In the genomic region with DNA sequence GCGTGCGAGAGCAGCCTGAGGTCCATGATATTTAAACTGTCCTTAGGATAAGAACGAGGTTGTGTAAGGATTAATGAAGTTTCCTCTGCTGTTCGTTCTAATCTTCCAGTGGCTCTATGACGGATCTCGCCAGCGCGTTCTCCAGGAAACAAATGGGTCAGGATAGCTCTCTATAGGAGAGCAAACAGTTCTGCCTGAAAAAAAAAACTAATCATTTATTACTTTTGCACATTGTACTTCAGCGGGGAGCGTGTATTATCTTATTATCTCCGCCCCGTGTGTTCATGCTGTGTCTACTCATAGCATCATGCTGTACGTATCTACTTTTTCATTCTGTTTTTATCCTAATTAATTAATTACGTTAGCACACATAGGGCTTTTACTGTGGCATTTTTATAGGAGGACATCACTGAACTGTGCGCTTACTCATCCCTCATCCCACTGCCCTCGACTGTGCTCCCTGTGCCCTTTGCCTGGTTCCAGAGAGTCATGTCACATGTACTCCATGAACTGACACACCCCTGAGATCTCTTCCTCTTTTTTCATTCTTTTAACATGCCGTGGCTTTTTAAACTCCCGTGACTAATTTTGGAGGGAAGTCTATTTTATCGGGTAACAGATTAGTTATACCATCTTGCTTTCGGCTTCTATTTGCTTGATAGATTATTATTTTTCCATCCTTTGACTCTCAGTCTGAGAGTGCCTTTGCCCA, we compare ENCODE assay signal across 17 mouse cellular contexts. TPM values are rescaled to one million over a fixed set of nuclear protein-coding genes. Genes with fewer than 3 reads are reported as not detected.
DNase-seq lines count a peak whose midpoint lies in the region; ATAC-seq and TF ChIP-seq lines count a peak whose summit lies in the region.
"Had no signal": no experiment of that assay in that cellular context is flagged by ENCODE, and none has a peak within 500 bp of the region (broad histone marks: within the 10 kb centered on the region; RNA-seq: fewer than 3 reads in every experiment).

No protein-coding gene starts in this region.

- TF ChIP-seq POLR2A in MEL (IDR thresholded peaks at IDR 0.05; ENCODE audit: control insufficient read depth in 1 of 2, insufficient read depth in 1 of 2, low read depth in 1 of 2, low read length in 2 of 2, poor library complexity in 1 of 2) = no peak

- TF ChIP-seq CTCF in MEL (IDR thresholded peaks at IDR 0.05 in 2 of 3, conservative IDR thresholded peaks at IDR 0.05 in 1 of 3; ENCODE audit: control insufficient read depth in 1 of 3, insufficient read depth in 1 of 3, low read depth in 2 of 3, low read length in 3 of 3, poor library complexity in 1 of 3, severe bottlenecking in 1 of 3) = no peak
- TF ChIP-seq CTCF in midbrain, postnatal 0 days (IDR thresholded peaks at IDR 0.05) = no peak

- peak; percentile 56 for DNase-seq in MEL (ENCODE audit: low read depth, low spot score)
- DNase-seq in hindbrain, embryonic 14.5 days (ENCODE audit: low spot score) = no peak
- DNase-seq in midbrain, postnatal 0 days (ENCODE audit: low spot score) = no peak
- no peak for DNase-seq in kidney, adult 18-20 months
- DNase-seq in thymus, postnatal 10 days (ENCODE audit: low spot score in 2 of 2) = no peak
- DNase-seq: adrenal gland, postnatal 14 days; cerebellum, postnatal 10 days; kidney, adult 11 months; kidney, postnatal 14 days; lung, adult 18-20 months; right cerebral cortex, postnatal 4 days had no signal

- H3K36me3 ChIP-seq in hindbrain, embryonic 13.5 days = no peaks in the 10 kb centered on the region
- no peaks in the 10 kb centered on the region for H3K36me3 ChIP-seq in hindbrain, embryonic 12.5 days
- H3K36me3 ChIP-seq in MEL (ENCODE audit: control insufficient read depth in 1 of 2, insufficient read depth in 2 of 2, low read length in 2 of 2) = peaks cover 0 to 12% of the 10 kb centered on the region in 2 experiments; a peak in 2 of 4 replicates
- no peaks in the 10 kb centered on the region for H3K36me3 ChIP-seq in hindbrain, embryonic 14.5 days (replicated peaks; ENCODE audit: control insufficient read depth, insufficient read depth)
- H3K36me3 ChIP-seq in midbrain, postnatal 0 days (ENCODE audit: insufficient read depth, low read length) = no peaks in the 10 kb centered on the region
- no peaks in the 10 kb centered on the region for H3K36me3 ChIP-seq in heart, embryonic 11.5 days (ENCODE audit: control insufficient read depth, insufficient read depth, low read length)
- H3K36me3 ChIP-seq: G1E; limb, embryonic 15.5 days had no signal

- H3K9me3 ChIP-seq in hindbrain, embryonic 13.5 days = no peaks in the 10 kb centered on the region
- H3K9me3 ChIP-seq in hindbrain, embryonic 12.5 days (replicated peaks) = no peaks in the 10 kb centered on the region
- H3K9me3 ChIP-seq in MEL (replicated peaks; ENCODE audit: insufficient read depth, low read length) = no peaks in the 10 kb centered on the region
- H3K9me3 ChIP-seq in hindbrain, embryonic 14.5 days (ENCODE audit: control insufficient read depth, low read length) = no peaks in the 10 kb centered on the region
- no peaks in the 10 kb centered on the region for H3K9me3 ChIP-seq in midbrain, postnatal 0 days (ENCODE audit: low read length)
- no peaks in the 10 kb centered on the region for H3K9me3 ChIP-seq in heart, embryonic 11.5 days (replicated peaks; ENCODE audit: control insufficient read depth, low read length)
- H3K9me3 ChIP-seq: G1E; limb, embryonic 15.5 days had no signal

- TF ChIP-seq EP300 in MEL (IDR thresholded peaks at IDR 0.05; ENCODE audit: low read depth in 1 of 2, low read length in 2 of 2) = peak in 1 of 2 experiments; percentile 30; a peak in 1 of 4 replicates

- peaks cover 3% of the 10 kb centered on the region; the same call in 1 of the 2 replicates for H3K4me1 ChIP-seq in hindbrain, embryonic 13.5 days (replicated peaks)
- 0 out of 2 replicates have a peak, but pooled peaks cover 3% of the 10 kb centered on the region for H3K4me1 ChIP-seq in hindbrain, embryonic 12.5 days
- peaks cover 0 to 15% of the 10 kb centered on the region in 2 experiments; a peak in 2 of 4 replicates for H3K4me1 ChIP-seq in MEL (ENCODE audit: control insufficient read depth in 1 of 2, insufficient read depth in 2 of 2, low read length in 2 of 2)
- H3K4me1 ChIP-seq in hindbrain, embryonic 14.5 days (replicated peaks; ENCODE audit: control insufficient read depth, insufficient read depth, low read length) = no peaks in the 10 kb centered on the region
- no peaks in the 10 kb centered on the region for H3K4me1 ChIP-seq in midbrain, postnatal 0 days (ENCODE audit: insufficient read depth, low read length)
- peaks cover 9% of the 10 kb centered on the region; the same call in 1 of the 2 replicates for H3K4me1 ChIP-seq in heart, embryonic 11.5 days (ENCODE audit: control insufficient read depth, insufficient read depth, low read length)

- H3K27ac ChIP-seq in hindbrain, embryonic 13.5 days = no peak overlapping the region
- H3K27ac ChIP-seq in hindbrain, embryonic 12.5 days = no peak overlapping the region
- H3K27ac ChIP-seq in MEL (ENCODE audit: control insufficient read depth, low read depth, low read length) = no peak overlapping the region
- H3K27ac ChIP-seq in hindbrain, embryonic 14.5 days = no peak overlapping the region
- no peak overlapping the region for H3K27ac ChIP-seq in midbrain, postnatal 0 days (ENCODE audit: low read depth, low read length)
- H3K27ac ChIP-seq in heart, embryonic 11.5 days (ENCODE audit: low read depth, low read length) = no peak overlapping the region
- H3K27ac ChIP-seq: limb, embryonic 15.5 days had no signal

- no peak overlapping the region for H3K9ac ChIP-seq in hindbrain, embryonic 13.5 days
- H3K9ac ChIP-seq in hindbrain, embryonic 12.5 days = no peak overlapping the region
- no peak overlapping the region for H3K9ac ChIP-seq in MEL (ENCODE audit: control insufficient read depth, low read depth, low read length, poor library complexity, severe bottlenecking)
- H3K9ac ChIP-seq in hindbrain, embryonic 14.5 days = no peak overlapping the region
- H3K9ac ChIP-seq in midbrain, postnatal 0 days (replicated peaks; ENCODE audit: low read length, poor library complexity, severe bottlenecking) = no peak overlapping the region
- no peak overlapping the region for H3K9ac ChIP-seq in heart, embryonic 11.5 days (ENCODE audit: low read depth, low read length)
- H3K9ac ChIP-seq: limb, embryonic 15.5 days had no signal

- 64% methylated on average over 20 of the region's 20 CpGs for WGBS in hindbrain, embryonic 13.5 days
- 71% methylated on average over 20 of the region's 20 CpGs for WGBS in hindbrain, embryonic 12.5 days
- WGBS in hindbrain, embryonic 14.5 days = 63% methylated on average over 20 of the region's 20 CpGs
- WGBS in midbrain, postnatal 0 days = 52% methylated on average over 20 of the region's 20 CpGs
- WGBS in heart, embryonic 11.5 days (ENCODE audit: insufficient replicate concordance) = 86% methylated on average over 20 of the region's 20 CpGs

- no peak overlapping the region for H3K4me3 ChIP-seq in hindbrain, embryonic 13.5 days
- no peak overlapping the region for H3K4me3 ChIP-seq in hindbrain, embryonic 12.5 days
- H3K4me3 ChIP-seq in MEL (ENCODE audit: control insufficient read depth in 1 of 2, insufficient read depth in 1 of 2, low read depth in 2 of 2, low read length in 2 of 2) = no peak overlapping the region
- H3K4me3 ChIP-seq in hindbrain, embryonic 14.5 days (replicated peaks; ENCODE audit: low read length) = peak overlapping the region; percentile 9; the same call in 1 of the 2 replicates
- H3K4me3 ChIP-seq in midbrain, postnatal 0 days (ENCODE audit: low read depth, low read length) = peak overlapping the region; percentile 5; the same call in 1 of the 2 replicates
- no peak overlapping the region for H3K4me3 ChIP-seq in heart, embryonic 11.5 days (ENCODE audit: low read depth, low read length)
- H3K4me3 ChIP-seq: erythroblast, embryonic 14.5 days; limb, embryonic 15.5 days had no signal

- H3K4me2 ChIP-seq in hindbrain, embryonic 13.5 days = peak overlapping the region; percentile 36
- no peak overlapping the region for H3K4me2 ChIP-seq in hindbrain, embryonic 12.5 days (replicated peaks)
- peak overlapping the region; percentile 33 for H3K4me2 ChIP-seq in hindbrain, embryonic 14.5 days (replicated peaks)
- peak overlapping the region; percentile 32 for H3K4me2 ChIP-seq in midbrain, postnatal 0 days (ENCODE audit: low read depth, low read length, poor library complexity, severe bottlenecking)
- H3K4me2 ChIP-seq in heart, embryonic 11.5 days = no peak overlapping the region
- H3K4me2 ChIP-seq: limb, embryonic 15.5 days had no signal

- H3K79me2 ChIP-seq in MEL (ENCODE audit: control insufficient read depth, insufficient read depth, low read length, poor library complexity) = no peaks in the 10 kb centered on the region

- no peaks in the 10 kb centered on the region for H3K27me3 ChIP-seq in hindbrain, embryonic 13.5 days
- no peaks in the 10 kb centered on the region for H3K27me3 ChIP-seq in hindbrain, embryonic 12.5 days
- H3K27me3 ChIP-seq in MEL (ENCODE audit: control insufficient read depth in 1 of 2, insufficient read depth in 2 of 2, low read length in 2 of 2) = no peaks in the 10 kb centered on the region; a peak in 1 of 4 replicates
- no peaks in the 10 kb centered on the region for H3K27me3 ChIP-seq in hindbrain, embryonic 14.5 days (ENCODE audit: control insufficient read depth, insufficient read depth, low read length)
- H3K27me3 ChIP-seq in midbrain, postnatal 0 days (ENCODE audit: insufficient read depth, low read length) = no peaks in the 10 kb centered on the region
- H3K27me3 ChIP-seq in heart, embryonic 11.5 days (ENCODE audit: control insufficient read depth, insufficient read depth, low read length) = no peaks in the 10 kb centered on the region
- H3K27me3 ChIP-seq: limb, embryonic 15.5 days had no signal

- no peak for ATAC-seq in hindbrain, embryonic 13.5 days (ENCODE audit: low FRiP score)
- no peak for ATAC-seq in hindbrain, embryonic 12.5 days (ENCODE audit: low FRiP score)
- peak; percentile 24; the same call in 1 of the 2 replicates for ATAC-seq in hindbrain, embryonic 14.5 days (ENCODE audit: low FRiP score)
- ATAC-seq in midbrain, postnatal 0 days (ENCODE audit: low FRiP score) = no peak
- no peak for ATAC-seq in heart, embryonic 11.5 days (replicated peaks; ENCODE audit: insufficient number of reproducible peaks, low FRiP score, low TSS enrichment)

- no peak for TF ChIP-seq RAD21 in MEL (IDR thresholded peaks at IDR 0.05; ENCODE audit: low read depth, low read length)

RNA-seq across cellular contexts. Expression of a gene that starts 16.1 kb away (rescaled TPM):
- polyA plus RNA-seq in hindbrain, embryonic 13.5 days (2015; fragmentation: Nextera tagmentation; extraction: Ambion mirVana) = 27.2 and 27.7 TPM in 2 replicates
- 38.3 and 39.6 TPM in 2 replicates for polyA plus RNA-seq in hindbrain, embryonic 12.5 days (2016; fragmentation: Nextera tagmentation; extraction: Ambion mirVana)
- 8.2 and 12.6 TPM in 2 replicates for total RNA-seq in MEL (2012; rRNA removed)
- polyA plus RNA-seq in MEL (2012; ENCODE audit: insufficient read depth in 1 of 2, insufficient read length in 2 of 2, low read depth in 1 of 2, low replicate concordance in 2 of 2, missing spikeins in 1 of 2) = 10 to 100 TPM in 1 of 2 experiments, not detected in 1; 11.9 TPM
- 28.4 and 33.0 TPM in 2 replicates for polyA plus RNA-seq in hindbrain, embryonic 14.5 days (2014; fragmentation: Nextera tagmentation; extraction: Ambion mirVana)
- total RNA-seq in midbrain, postnatal 0 days (2014; rRNA removed) = 47.7 and 52.1 TPM in 2 replicates
- 23.5 and 25.4 TPM in 2 replicates for polyA plus RNA-seq in midbrain, postnatal 0 days (2015; fragmentation: Nextera tagmentation; extraction: Ambion mirVana)
- polyA plus RNA-seq in heart, embryonic 11.5 days (2014; fragmentation: Nextera tagmentation; extraction: Ambion mirVana) = 45.5 and 59.9 TPM in 2 replicates
- polyA plus RNA-seq: G1E had no signal

Comparison
In these comparisons a context has a peak if more than half of its experiments do, and no peak if none do; other contexts are left out.
1. H3K4me2 ChIP-seq: peak in hindbrain, embryonic 13.5 days (single experiment), hindbrain, embryonic 14.5 days (single experiment) and midbrain, postnatal 0 days (single experiment); none in hindbrain, embryonic 12.5 days (single experiment) and heart, embryonic 11.5 days (single experiment).
2. H3K4me3 ChIP-seq: peak in hindbrain, embryonic 14.5 days (single experiment) and midbrain, postnatal 0 days (single experiment); none in hindbrain, embryonic 13.5 days (single experiment), hindbrain, embryonic 12.5 days (single experiment), MEL (0 of 2) and heart, embryonic 11.5 days (single experiment).